Mouse (Mus musculus) adrenal gland, adult 8-10 months (tissue): ENCODE measurements around the gene Zcchc13. TPM values are rescaled to one million over a fixed set of nuclear protein-coding genes. Genes with fewer than 3 reads are reported as not detected.

Experiments
- DNase-seq: peaks from one replicate; pipeline ENCODE4 v3.0.0; 2022
- total RNA-seq, 4 experiments: library from RNA; stranded (reverse); gene quantifications; 2 replicates each; pipeline ENCODE4 v1.2.4; 2022

Gene Zcchc13
- total RNA-seq: not detected

DNA sequence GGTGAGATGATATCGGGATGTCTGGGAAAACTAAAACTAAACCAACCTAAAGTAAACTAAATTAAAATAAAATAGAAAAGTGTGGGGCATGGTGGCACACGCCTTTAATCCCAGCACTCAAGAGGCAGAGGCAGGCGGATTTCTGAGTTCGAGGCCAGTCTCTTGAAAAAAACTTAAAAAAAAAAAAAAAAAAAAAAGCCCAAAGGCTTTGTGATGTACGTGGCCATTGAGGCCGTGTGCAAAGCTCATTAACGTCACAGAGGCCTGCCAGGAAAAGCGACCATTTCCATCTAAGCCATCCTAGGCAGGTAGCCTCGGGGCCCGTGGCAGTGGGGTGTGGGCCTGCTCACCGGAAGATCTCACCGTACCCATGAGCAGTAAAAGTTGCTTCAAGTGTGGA is at the start of gene Zcchc13:
Gene Zcchc13 (plus strand): TSS at position 284 of the 400 bp plus-strand sequence.
- no peak for DNase-seq

DNA sequence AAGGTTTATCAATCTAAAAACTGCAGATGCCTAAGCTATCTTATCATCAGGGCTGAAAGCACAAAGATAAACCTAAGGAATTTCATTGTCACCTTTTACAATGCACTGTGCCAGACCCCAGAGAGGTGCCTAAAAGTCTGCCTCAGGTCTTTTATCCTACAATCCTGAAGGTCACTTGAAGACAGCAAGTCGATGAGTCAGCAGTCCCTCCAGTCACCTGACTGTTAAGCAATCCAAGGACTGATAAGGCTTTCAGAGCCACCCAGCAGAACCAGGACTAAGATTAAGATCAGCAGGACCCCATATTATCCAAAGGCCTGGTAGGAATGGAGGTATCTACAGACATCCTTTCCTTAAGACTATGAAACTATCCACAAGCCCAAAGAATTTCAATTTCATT is 46.1 kb upstream of the Zcchc13 start:
- peak; percentile 19 for DNase-seq

DNA sequence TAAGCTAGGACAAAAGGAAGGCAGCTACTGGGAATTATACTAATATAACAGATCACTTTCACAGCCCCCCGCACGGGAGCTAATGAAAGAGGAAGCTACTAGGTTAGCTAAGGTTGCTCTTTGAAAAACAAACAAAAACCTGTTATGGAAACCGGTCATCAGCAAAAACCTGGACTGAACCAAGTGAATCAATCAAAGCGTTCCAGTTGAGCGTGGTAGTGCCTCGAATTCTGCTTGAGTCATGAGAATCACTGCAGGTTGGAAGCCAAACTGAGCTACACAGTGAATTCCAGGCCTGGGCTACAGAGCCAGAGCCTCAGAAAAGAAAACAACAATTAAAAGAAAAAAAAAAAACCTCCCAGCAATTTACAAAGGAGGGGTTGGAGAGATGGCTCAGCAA is 38.3 kb upstream of the Zcchc13 start:
- DNase-seq: no peak

DNA sequence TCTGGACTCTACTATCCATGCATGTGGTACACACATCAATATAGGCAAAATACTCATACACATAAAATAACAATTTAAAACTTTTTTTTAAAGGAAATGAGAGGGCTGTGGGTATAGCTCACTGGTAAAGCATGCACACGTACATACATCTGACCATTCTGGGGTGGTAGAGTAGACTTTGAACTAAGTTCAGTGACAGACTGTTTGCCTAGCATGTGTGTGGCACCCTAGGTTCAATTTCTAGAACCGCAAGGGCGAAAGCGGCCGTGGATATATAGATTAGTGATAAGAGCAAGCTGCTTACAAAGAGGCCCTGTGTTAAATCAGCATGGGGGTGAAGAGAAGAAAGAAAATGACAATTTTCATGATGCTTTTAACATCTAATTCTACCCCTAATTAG is 27.8 kb upstream of the Zcchc13 start:
- no peak for DNase-seq

DNA sequence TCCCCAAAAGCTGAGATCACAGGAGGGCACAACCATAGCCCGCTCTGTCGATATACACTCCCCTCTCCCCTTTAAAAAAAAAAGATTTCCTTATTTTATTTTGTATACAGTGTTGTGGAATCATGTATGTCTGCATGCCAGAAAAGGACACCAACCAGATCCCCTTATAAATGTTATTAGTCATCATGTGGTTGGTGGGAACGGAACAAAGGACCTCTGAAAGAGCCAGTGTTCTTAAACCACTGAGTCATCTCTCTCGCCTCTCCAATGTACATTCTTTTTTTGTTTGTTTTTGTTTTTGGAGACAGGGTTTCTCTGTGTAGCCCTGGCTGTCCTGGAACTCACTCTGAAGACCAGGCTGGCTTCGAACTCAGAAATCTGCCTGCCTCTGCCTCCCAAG is 26.2 kb upstream of the Zcchc13 start:
- no peak for DNase-seq

DNA sequence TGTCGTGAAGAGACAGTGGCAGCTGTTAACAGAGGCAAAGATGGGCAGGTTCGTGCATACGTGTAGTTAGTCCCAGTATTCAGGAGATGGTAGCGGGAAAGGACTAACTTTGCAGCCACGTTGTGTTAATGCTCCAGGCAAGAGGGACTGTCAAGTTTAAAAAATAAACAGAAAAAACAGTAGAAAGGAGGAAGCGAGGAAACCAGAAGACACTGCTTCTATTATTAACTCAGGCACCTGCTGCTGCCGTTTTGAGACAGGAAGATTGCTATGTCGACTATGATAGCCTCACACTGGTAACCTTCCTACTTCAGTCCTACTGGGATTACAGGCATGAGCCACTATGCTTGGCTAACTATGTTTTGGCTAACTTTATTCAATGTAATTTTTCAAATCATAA is 24.9 kb upstream of the Zcchc13 start:
- no peak for DNase-seq

DNA sequence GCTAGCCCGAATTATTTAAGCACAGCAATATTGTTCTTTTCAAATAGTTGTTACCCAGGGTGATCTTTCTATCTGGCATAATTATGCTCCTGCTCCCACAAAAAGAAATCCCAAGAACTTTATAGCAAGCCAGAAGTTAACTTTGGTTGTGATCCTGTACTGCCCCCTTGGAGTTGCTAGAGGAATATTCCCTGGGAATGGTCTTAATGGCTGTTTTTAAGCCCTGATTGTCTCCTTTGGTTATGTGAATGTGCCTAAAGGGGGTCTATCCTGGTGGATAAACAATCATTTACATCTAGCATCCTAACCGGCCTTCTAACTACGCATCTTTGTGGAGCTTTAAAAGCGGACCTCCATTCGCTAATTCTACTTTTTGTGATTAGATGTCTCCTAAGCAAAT is 20.0 kb upstream of the Zcchc13 start:
- DNase-seq: no peak

DNA sequence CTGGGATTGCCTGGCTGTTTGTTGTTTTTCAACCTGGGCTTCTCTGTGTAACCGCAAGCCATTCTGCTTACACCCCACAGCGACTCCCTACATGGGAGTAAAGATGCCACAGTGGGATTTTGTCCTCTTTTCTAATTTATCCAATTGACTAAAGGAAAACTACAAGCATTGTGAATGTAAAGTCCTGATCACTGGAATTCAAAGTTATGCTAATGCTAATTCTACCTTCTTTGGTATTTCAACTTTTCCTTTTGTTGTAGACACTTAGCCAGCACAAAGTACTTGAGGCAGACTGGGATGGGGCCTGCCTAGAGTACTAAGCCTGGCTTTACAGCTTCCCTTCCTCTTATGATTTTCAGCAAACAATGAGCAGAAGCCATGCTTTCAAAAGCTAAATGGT is 18.9 kb upstream of the Zcchc13 start:
- no peak for DNase-seq

DNA sequence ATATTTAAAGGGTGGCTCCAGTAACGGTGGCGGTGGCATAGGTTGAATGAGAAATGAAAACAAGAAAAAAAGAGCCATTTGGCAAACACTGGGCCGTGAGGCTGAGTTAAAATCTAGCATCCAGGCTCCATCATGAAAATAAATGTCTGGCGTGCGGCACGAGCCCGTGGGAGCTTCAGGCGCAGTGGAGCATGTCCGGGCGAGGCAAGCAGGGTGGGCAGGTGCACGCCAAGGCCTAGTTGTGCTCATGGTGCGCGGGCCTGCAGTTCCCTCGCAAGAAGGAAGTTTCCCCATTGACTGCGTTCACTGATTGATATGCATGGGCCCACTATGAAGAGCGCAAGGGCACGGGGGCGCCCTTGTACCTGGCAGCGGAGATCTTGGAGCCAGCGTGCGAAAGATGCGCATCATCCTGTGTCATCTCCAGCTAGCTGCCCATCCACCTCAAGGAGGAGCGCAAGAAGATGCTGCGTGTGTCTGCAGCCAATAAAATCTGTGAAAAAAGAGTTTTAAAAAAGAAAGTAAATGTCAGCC is 15.6 kb upstream of the Zcchc13 start:
- DNase-seq: no peak

DNA sequence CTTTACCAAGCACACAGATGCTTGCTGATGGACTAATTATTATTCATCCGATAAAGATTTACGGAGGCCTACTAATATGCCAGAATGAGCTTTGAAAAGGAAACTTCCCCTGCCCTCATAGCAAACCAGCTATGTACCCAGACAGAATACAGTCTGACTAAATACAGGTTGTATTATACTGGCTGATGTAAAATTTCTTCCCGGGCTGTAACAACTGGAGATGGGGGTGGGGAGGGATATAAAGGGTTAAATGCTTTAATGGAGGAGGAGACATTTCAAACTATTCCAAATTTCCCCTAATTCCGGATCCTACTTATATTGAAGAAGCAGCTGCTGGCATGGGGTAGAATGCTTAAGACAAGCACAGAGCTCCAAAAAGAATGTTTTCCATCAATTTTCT is 14.9 kb upstream of the Zcchc13 start:
- no peak for DNase-seq

DNA sequence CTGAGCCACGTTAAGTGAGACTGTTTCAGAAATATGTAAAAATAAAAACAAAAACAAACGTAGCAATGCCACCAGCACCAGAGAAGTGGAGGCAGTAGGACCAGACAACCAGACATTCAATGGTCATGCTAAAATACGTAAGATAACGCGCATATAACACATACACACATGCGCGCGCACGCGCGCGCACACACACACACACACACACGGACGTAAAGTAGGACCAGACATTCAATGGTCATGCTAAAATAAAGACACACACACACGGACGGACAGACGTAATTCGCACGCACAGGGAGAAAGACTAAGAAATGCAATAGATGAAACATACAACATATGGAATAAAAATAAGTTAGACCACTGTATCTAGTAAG is 14.2 kb upstream of the Zcchc13 start:
- DNase-seq: peak; percentile 37

DNA sequence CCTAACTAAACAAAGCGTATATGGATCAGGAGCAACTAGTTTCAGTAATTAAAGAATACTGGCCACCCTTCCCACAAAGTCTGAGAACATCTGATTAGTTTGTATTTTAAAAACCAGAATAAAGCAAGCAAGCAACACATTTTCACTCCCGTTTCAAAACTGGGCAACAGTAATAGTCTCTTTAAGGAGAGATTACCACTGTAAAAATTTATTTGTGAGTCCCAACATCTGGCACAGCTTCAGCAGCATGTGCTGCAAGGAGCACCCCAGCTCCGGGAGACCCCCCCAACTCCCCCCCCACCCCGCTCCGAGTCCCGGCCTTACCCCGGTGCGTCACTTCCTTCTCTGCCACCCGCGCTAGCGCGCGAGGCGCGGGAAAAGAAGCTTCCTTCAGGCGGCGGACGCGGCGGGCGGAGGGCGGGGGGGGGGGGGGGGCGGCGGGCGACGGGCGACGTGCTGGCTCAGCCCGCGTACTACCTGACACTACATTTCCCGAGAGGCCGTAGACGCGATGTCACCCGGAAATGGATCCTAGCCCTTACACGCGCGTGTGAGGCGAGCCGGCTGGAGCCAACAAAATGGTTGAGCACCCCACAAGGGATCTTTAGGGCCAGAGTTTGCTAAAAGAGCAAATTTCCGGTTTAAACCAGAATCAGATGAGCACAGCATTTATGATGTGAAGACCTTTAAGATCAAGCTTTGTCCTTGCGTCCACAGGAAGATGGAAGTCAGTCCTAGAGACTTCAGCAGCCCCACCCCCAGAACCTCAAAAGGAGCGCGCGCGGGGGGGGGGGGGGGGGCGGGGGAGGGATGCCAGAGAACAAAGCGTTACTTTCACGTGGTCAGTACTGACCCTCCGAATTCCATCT is 13.6 kb upstream of the Zcchc13 start:
- peak; percentile 90 for DNase-seq

DNA sequence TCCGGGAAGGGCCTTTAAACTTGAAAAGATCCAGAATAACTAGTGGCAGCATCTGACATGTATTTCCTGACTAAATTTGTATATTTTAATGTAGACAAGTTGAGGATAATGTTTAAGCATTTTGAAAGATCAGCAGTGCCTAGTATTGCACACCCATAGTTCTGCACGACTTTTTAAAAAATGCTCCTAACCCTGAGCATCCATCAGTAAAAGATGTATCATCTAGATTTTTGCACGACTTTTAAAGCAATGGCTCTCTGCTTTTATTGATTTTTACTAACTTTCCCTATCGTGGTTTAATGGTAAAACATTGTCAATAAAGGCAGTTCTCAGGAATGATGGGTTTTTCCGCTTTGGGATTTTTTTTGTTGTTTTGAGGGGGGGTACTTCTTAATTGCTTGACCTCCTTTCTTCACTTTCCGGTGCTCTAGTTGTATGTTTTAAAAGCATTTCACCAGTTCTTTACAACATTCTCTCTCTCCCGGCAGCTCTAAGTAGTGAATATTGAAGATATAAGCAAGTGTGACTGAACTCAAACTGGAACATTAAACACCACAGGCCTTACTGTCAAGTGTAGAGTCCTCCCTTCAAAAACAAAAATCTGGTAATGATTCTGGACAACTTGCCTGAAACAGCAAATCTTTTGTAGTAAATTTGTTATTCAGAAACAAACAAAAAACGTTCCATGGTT is 12.8 kb upstream of the Zcchc13 start:
- no peak for DNase-seq

DNA sequence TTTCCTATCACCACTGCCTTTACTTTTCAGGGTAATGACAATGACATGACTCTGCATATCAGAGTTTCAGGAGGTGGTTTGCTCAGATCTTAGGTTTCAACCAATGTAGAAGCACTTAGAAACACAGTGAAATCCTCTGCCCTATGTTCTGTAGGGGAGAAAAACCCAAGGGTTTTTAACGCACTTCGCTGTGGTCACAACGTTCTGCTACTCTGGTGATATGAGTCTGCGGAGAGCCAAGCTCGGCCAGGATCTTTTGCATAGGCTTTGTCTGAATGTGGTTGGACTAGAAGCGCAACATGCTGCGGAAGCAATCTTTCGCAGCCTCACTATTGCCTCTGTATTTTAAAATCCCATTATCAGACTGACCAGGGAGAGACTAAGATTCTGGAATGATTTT is 8.6 kb upstream of the Zcchc13 start:
- DNase-seq: peak; percentile 35

DNA sequence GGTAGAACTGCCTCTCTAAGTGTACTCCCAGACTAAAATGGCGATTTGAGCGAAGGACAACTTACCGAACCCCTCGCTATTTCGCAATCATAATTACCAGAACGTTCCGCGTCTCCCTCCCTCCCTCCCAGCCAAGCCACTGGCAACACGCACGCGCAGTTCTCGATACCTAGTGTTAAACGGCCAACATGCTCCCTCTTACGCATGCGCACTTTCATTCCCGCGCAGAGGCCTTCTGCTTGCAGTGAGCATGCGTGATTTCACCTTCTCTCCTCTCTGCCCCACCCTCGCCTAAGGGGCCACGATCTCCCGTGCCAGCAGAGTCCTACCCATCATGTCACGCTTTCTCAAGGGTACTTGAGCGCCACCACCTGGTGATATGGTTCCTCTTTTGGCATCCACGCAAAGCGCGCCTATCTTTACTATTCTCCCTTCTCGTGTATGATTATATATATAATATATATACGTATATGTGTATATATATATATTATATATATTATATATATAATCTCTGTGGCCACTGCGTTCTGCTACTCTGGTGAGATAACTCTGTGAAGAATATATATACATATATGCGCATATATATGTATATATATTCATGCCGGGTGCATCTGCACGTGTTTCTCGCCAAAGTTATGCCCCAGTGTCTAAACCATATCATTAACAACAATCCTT is 8.0 kb upstream of the Zcchc13 start:
- DNase-seq: peak; percentile 99

DNA sequence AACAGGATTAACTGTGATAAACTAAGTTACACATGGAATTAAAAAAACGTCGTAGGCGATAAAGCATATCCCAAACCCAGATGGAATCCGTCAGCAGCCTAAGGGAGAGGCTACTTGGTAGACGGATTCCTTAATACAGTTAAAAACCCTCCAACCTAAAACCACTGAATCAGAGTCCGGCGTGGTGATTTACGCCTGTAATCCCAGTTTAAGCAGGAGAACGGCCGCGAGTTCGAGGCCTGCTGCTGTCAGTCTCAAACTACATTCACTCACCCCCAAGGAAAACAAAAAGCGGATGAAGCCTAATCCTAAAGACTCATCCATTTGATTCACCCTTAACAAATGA is 7.5 kb upstream of the Zcchc13 start:
- no peak for DNase-seq

DNA sequence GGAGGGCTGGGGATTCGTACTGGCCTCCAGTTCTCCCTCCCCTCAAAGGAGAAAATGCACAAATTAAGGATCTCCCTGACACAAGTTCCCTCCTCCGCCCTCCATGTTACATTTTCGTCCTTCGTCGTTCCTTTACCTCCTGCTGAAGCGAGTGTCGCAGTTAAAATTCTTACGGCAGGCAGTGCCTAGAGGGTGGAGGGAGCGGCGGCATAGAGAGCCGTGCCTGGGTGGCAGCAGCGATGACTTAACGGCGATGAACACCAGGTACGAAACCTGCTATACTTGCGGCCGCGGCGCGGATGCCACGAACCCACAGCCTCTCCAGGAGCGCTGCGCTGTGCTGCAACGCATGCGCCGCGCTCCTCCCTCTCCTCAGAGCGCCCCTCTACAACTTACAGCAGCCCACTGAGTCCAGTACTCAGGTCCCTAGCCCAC is 7.0 kb upstream of the Zcchc13 start:
- DNase-seq: no peak

DNA sequence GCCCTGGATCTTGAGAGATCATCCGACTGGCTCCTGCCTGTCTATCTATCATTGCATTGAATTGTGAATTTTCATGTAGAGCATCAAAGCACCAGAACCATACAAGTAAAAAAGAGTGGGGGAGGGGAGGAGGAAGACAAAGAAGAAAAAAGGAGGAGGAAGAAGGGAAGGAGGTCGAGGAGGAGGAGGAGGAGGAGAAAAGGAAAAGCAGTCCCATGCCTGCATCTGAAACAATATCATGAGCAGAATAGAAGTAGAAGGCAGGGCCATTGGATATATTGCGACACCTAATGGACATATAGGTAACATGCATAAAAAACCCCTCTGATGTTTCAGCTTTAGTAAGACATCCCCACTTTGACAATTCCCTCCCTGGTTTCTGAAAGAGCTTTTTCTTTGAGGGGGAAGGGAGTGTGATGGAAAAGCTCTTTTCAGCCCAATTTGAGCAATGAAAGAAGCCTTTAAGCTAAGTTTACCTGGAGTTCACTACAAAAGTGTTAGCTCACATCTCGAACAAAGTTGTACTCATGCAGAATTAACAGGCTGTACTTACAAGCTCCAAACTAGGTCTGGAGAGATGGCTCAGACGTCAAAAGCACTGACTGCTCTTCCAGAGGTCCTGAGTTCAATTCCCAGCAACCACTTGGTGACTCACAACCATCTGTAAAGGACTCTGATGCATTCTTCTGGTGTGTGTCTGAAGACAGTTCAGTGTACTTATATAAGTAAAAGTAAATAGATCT is 5.8 kb upstream of the Zcchc13 start:
- DNase-seq: no peak

DNA sequence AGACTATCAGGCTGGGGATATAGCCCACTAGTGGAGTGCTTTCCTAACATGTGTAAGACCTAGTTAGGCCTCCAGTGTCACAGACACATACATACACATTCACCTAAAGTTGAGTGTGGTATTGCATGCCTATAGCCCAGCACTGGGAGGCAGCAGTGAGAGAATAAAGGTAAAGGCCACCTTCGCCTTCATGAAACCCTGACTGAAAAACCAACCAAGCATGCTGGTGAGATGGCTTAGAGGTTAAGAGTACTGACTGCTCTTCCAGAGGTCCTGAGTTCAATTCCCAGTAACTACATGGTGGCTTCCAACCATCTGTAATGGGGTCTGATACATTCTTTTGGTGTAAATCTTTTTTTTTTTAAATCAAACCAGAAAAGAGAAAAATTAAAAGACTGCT is 1.5 kb upstream of the Zcchc13 start:
- DNase-seq: no peak

DNA sequence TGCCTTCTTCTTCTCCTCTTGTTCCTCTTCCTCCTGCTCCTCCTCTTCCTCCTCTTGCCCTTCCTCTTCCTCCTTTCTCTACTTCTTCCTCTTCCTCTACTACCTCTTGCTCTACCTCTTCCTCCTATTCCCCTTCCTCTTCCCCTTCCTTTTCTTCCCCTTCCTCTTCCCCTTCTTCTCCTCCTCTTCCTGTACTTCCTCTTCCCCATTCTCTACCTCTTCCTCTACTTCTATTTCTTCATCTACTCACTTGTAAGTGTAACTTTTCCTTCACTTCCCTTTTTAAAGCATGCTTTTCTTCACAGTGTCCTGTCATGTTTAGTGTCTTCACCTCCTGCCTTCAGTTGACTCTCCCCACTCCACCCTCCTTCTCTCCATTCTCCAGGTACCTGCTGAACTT is 3.5 kb downstream of the Zcchc13 start:
- no peak for DNase-seq

DNA sequence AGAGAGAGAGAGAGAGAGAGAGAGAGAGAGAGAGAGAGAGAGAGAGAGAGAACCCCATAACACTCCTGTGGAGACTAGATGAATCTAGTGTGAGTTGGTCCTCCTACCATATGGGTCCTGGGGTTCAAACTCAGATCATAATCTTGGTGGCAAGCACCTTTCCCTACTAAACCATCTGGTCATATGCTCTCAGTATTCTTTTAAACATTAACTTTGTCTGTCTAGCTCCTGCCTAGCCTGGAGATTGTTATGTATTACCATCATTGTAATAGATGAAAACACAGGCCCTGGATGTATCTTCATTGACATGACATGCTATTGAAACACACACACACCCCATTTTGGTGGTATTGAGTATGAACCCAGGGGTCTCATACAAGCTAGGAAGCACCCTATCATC is 5.6 kb downstream of the Zcchc13 start:
- DNase-seq: no peak

DNA sequence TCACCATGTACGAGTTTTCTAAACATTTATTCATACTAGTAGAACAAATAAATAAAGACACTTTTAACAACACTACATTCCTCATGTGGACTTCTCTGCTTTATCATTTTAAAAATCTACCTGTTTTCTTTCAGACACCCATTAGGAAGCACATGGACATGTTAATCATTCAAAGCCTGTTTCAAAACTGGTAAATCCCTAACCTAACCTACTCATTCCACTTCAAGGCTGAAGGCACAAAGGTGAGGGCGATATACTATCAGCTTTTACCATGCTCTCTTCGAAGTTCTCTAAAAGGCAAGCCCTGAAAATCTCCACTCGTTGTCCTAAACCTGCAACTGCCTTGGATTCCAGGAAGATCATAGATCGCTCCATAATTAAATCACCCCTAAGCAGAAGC is 8.2 kb downstream of the Zcchc13 start:
- DNase-seq: no peak

DNA sequence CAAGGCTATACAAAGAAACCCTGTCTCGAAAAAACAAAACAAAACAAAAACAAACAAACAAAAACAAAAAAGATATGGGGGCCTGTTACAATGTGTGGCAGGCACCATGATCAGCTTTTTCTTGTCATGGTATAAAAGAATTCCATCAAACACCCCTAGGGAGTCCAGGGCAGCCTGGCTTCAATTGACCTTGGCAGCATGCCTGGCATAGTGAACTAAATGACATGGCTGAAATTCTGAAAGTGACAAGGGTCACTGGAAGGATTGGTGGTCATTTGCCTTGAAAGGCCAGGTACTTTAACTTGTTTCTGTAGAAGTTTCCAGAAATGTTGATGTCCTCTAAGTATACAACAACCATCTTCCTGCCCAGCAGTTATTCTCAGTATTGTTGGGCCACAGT is 13.9 kb downstream of the Zcchc13 start:
- no peak for DNase-seq
